Mouse (Mus musculus): ENCODE data around the gene Scn5a. TPM values are rescaled to one million over a fixed set of nuclear protein-coding genes. Genes with fewer than 3 reads are reported as not detected.

Scn5a gene
- total and polyA plus RNA-seq, 2 experiments from 2014 or later, result 0.38 to 1.2 TPM

DNA sequence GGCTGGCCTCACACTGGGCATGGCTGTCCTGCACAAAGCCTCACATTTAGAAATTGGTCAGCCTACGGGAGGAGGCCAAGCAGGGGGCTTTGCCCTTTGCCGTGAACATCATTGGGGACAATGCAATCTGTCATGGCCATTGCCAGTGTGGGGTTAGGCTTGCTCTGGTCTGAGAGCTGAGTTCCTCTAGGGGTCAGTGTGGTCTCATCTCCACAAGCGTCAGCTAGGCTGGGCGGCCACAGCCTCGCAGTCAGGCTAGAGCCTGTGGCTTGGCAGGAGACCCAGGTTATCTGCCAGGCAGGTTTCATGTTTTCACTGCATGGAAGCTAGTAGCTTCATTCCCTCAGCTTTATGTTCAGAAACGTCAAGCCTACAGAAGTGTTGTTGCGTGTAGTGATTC lies 113.2 kb downstream of the Scn5a start:
- Histone ChIP-seq H3K4me2 (ENCODE audit: low read depth, low read length, poor library complexity, severe bottlenecking) (no peak overlapping the region), H3K9me3 (ENCODE audit: low read length) (no peaks in the 10 kb centered on the region), H3K4me3 (ENCODE audit: low read depth, low read length) (no peak overlapping the region), H3K27me3 (ENCODE audit: insufficient read depth, low read length) (no peaks in the 10 kb centered on the region), H3K4me1 (ENCODE audit: insufficient read depth, low read length) (no peaks in the 10 kb centered on the region), H3K27ac (ENCODE audit: low read depth, low read length) (no peak overlapping the region), H3K9ac (replicated peaks; ENCODE audit: low read length, poor library complexity, severe bottlenecking) (no peak overlapping the region), H3K36me3 (ENCODE audit: insufficient read depth, low read length) (peaks cover 52% of the 10 kb centered on the region)
- no peak; the same call in 1 of the 2 replicates for ATAC-seq (ENCODE audit: low FRiP score)
- peak; percentile 80 for DNase-seq (ENCODE audit: low spot score)
- peak; percentile 72 for TF ChIP-seq CTCF (IDR thresholded peaks at IDR 0.05)
- WGBS, result 50% methylated on average over 7 of the region's 7 CpGs

- H3K9me3 ChIP-seq (ENCODE audit: low read length), result no peaks in the 10 kb centered on the region
- H3K4me2 ChIP-seq (ENCODE audit: low read depth, low read length, poor library complexity, severe bottlenecking), result no peak overlapping the region
- H3K4me3 ChIP-seq (ENCODE audit: low read depth, low read length), result no peak overlapping the region
- H3K9ac ChIP-seq (replicated peaks; ENCODE audit: low read length, poor library complexity, severe bottlenecking), result no peak overlapping the region
- TF ChIP-seq CTCF (IDR thresholded peaks at IDR 0.05), result no peak
- WGBS, result 79% methylated on average over 6 of the region's 6 CpGs
- DNase-seq (ENCODE audit: low spot score) (no peak), ATAC-seq (ENCODE audit: low FRiP score) (no peak)
- no peaks in the 10 kb centered on the region for H3K4me1 ChIP-seq (ENCODE audit: insufficient read depth, low read length)
- H3K27ac ChIP-seq (ENCODE audit: low read depth, low read length), result no peak overlapping the region
- H3K36me3 ChIP-seq (ENCODE audit: insufficient read depth, low read length), result peaks cover 52% of the 10 kb centered on the region
- no peaks in the 10 kb centered on the region for H3K27me3 ChIP-seq (ENCODE audit: insufficient read depth, low read length)
Measured at GRCm38 (mm10) chr9:119465056-119465455, 113.8 kb downstream of the Scn5a start.

DNA sequence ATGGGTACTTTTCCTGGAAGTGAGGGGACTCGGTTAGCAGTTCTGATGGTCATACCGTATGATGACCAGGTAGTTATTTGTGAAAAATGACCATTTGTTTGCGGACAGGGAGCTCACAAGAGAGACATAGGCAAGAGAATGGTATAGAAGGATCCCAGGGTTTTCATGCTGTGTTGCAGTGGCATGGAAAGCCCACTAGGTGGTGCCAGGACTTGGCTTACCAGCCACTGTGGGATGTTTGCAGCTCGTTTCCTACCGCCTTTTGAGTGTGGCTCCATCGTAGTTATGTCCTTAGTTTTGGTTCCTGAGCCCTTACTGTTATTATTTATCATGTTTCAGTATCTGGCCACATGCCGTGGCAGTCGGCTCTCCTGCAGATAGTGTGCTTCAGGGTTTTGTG lies 118.4 kb downstream of the Scn5a start:
- Histone ChIP-seq H3K4me3 (ENCODE audit: low read depth, low read length) (no peak overlapping the region), H3K9me3 (ENCODE audit: low read length) (no peaks in the 10 kb centered on the region), H3K36me3 (ENCODE audit: insufficient read depth, low read length) (peaks cover 47% of the 10 kb centered on the region), H3K27me3 (ENCODE audit: insufficient read depth, low read length) (no peaks in the 10 kb centered on the region), H3K9ac (replicated peaks; ENCODE audit: low read length, poor library complexity, severe bottlenecking) (no peak overlapping the region), H3K4me1 (ENCODE audit: insufficient read depth, low read length) (no peaks in the 10 kb centered on the region), H3K27ac (ENCODE audit: low read depth, low read length) (no peak overlapping the region), H3K4me2 (ENCODE audit: low read depth, low read length, poor library complexity, severe bottlenecking) (no peak overlapping the region)
- ATAC-seq (ENCODE audit: low FRiP score) (no peak), DNase-seq (ENCODE audit: low spot score) (peak; percentile 84)
- peak; percentile 98 for TF ChIP-seq CTCF (IDR thresholded peaks at IDR 0.05)
- 46% methylated on average over 8 of the region's 8 CpGs for WGBS

DNA sequence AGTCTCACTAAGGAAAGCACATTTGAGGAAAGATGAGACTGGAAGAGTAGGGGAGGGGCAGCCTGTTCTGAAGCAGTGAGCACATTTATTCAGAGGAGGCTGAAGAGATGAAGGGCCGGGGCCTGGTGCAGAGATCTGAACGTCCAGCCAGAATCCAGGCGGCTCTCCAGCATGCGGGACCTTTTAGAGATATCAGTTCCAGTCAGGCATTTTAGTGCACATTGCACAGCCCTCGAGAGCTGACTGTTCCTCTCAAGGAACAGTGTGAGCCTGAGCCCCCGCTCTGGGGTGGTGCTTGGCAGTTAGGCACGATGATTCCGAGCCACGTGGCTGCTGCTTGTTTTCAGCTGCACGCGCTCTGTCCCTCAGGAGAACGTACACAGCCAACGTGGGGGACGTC lies 121.7 kb downstream of the Scn5a start:
- 88% methylated on average over 14 of the region's 14 CpGs for WGBS
- no peak for TF ChIP-seq CTCF (IDR thresholded peaks at IDR 0.05)

DNA sequence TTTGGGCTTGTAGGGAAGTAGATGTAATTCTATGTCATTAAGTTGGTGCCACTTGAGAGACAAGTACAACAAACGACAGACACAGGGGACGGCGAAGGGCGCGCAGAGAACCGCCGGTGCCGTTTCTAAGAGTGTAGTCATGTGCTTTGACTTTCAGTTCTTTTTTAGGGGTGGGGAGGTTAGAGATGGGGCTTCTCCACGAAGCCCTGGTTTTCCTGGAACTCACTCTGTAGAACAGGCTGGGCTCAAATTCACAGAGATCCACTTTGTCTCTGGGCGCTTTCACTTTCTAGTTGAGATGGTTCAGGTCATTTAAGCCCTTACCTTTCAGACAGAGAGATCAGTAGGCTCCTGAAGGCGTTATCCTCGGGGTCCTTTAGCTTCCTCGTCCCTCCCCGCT lies 122.8 kb downstream of the Scn5a start:
- Histone ChIP-seq H3K27me3 (ENCODE audit: insufficient read depth, low read length) (no peaks in the 10 kb centered on the region), H3K4me2 (ENCODE audit: low read depth, low read length, poor library complexity, severe bottlenecking) (no peak overlapping the region), H3K27ac (ENCODE audit: low read depth, low read length) (no peak overlapping the region), H3K9ac (replicated peaks; ENCODE audit: low read length, poor library complexity, severe bottlenecking) (no peak overlapping the region), H3K9me3 (ENCODE audit: low read length) (no peaks in the 10 kb centered on the region), H3K36me3 (ENCODE audit: insufficient read depth, low read length) (peaks cover 22% of the 10 kb centered on the region), H3K4me1 (ENCODE audit: insufficient read depth, low read length) (no peaks in the 10 kb centered on the region), H3K4me3 (ENCODE audit: low read depth, low read length) (no peak overlapping the region)
- 92% methylated on average over 14 of the region's 14 CpGs for WGBS
- DNase-seq (ENCODE audit: low spot score), result no peak
- no peak for TF ChIP-seq CTCF (IDR thresholded peaks at IDR 0.05)
- no peak for ATAC-seq (ENCODE audit: low FRiP score)

More for the DNA sequence above, 121.7 kb downstream of the Scn5a start:
- H3K36me3 ChIP-seq (ENCODE audit: insufficient read depth, low read length), result peaks cover 23% of the 10 kb centered on the region
- H3K9ac ChIP-seq (replicated peaks; ENCODE audit: low read length, poor library complexity, severe bottlenecking), result no peak overlapping the region
- no peak overlapping the region for H3K4me2 ChIP-seq (ENCODE audit: low read depth, low read length, poor library complexity, severe bottlenecking)
- H3K9me3 ChIP-seq (ENCODE audit: low read length), result no peaks in the 10 kb centered on the region
- no peaks in the 10 kb centered on the region for H3K27me3 ChIP-seq (ENCODE audit: insufficient read depth, low read length)
- DNase-seq (ENCODE audit: low spot score) (no peak), ATAC-seq (ENCODE audit: low FRiP score) (no peak)
- H3K4me3 ChIP-seq (ENCODE audit: low read depth, low read length), result no peak overlapping the region
- H3K4me1 ChIP-seq (ENCODE audit: insufficient read depth, low read length), result no peaks in the 10 kb centered on the region
- H3K27ac ChIP-seq (ENCODE audit: low read depth, low read length), result no peak overlapping the region

- H3K9me3 ChIP-seq (ENCODE audit: low read length), result no peaks in the 10 kb centered on the region
- no peak for TF ChIP-seq CTCF (IDR thresholded peaks at IDR 0.05)
- no peak for DNase-seq (ENCODE audit: low spot score)
- no peak for ATAC-seq (ENCODE audit: low FRiP score)
- no peaks in the 10 kb centered on the region for H3K27me3 ChIP-seq (ENCODE audit: insufficient read depth, low read length)
- 37% methylated on average over 6 of the region's 6 CpGs for WGBS
- peak overlapping the region; percentile 79 for H3K4me3 ChIP-seq (ENCODE audit: low read depth, low read length)
- H3K4me1 ChIP-seq (ENCODE audit: insufficient read depth, low read length), result peaks cover 4% of the 10 kb centered on the region; the same call in 1 of the 2 replicates
- peak overlapping the region; percentile 89 for H3K9ac ChIP-seq (replicated peaks; ENCODE audit: low read length, poor library complexity, severe bottlenecking)
- peak overlapping the region; percentile 66 for H3K4me2 ChIP-seq (ENCODE audit: low read depth, low read length, poor library complexity, severe bottlenecking)
- no peak overlapping the region for H3K27ac ChIP-seq (ENCODE audit: low read depth, low read length)
- peaks cover 39% of the 10 kb centered on the region for H3K36me3 ChIP-seq (ENCODE audit: insufficient read depth, low read length)
Measured at GRCm38 (mm10) chr9:119445737-119446136, 133.1 kb downstream of the Scn5a start.

All from midbrain, postnatal 0 days (tissue).